Mouse (Mus musculus) stomach, postnatal 0 days (tissue): ENCODE measurements around the gene C330007P06Rik.

Source experiments
- CTCF ChIP-seq: IDR thresholded peaks from 2 replicates; pipeline ENCODE4 v1.5.1; 2016; ENCODE audit warnings: antibody characterized with exemption, low read depth, mild to moderate bottlenecking, moderate library complexity
- EP300 ChIP-seq: optimal IDR thresholded peaks from 2 replicates; pipeline ENCODE3; 2016; ENCODE audit warnings: antibody characterized with exemption

GRCm38 (mm10) chrX:36830271-36830670, 43.6 kb downstream of the C330007P06Rik start:
- TF ChIP-seq CTCF (peak; percentile 65), EP300 (no peak)
